Mouse (Mus musculus) kidney, postnatal 14 days (tissue): ENCODE data around the gene Msh2.
"Not testable (repeated sequence)": the region's sequence is repeated elsewhere in the genome, so short reads cannot be mapped to it uniquely, and the experiment has no call there.

Experiments used
- DNase-seq: peaks from one replicate; pipeline ENCODE4 v3.0.0; 2022; ENCODE audit warnings: mixed read lengths

The Msh2 gene

GRCm38 (mm10) chr17:87671890-87672660, at the start of gene Msh2:
Gene Msh2 (plus strand): TSS chr17:87672330.
- DNase-seq: peak; percentile 99

- no peak for DNase-seq
These were observed 46.5 kb upstream of the Msh2 start for GRCm38 (mm10) chr17:87625510-87626086.

GRCm38 (mm10) chr17:87628144-87628543, 44.0 kb upstream of the Msh2 start:
- DNase-seq: no peak

DNA sequence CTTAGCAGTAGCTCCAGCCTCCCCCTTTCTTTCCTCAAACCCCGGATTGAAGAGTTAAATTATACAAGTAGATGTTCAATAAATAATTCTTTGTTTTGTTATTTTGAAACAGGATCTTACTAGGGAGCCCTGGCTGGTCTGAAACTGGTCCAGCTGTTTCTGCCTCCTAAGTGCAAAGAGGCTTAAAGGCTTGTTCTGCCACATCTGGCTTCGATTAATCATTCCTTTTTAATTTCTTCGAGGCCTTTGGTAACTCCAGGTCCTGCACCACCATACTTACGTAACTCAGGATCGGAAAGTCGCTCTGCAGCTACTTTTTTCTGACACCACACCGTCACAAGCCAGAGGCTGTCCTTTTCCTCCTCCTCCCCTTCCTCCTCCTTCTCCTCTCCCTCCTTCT, 43.4 kb upstream of the Msh2 start:
- no peak for DNase-seq

GRCm38 (mm10) chr17:87637056-87637389, 35.1 kb upstream of the Msh2 start:
- DNase-seq: peak; percentile 76

GRCm38 (mm10) chr17:87639242-87639641, 32.9 kb upstream of the Msh2 start:
- DNase-seq: no peak

DNA sequence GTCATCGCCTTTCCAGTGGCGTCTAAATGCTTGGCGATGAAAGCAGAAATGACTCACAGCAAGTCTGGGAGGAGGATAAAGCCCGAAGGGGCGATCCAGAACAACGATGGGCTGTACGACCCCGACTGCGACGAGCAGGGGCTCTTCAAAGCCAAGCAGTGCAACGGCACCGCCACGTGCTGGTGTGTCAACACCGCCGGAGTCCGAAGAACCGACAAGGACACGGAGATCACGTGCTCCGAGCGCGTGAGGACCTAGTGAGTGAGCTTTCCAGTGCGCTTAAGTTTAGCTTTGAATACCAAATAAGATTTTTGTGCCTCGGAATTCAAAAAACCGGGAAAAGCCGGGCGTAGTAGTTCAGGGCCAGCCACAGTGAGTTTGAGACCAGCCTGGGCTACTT, 31.9 kb upstream of the Msh2 start:
- DNase-seq: no peak

GRCm38 (mm10) chr17:87641006-87641405, 31.1 kb upstream of the Msh2 start:
- DNase-seq: no peak

- DNase-seq: peak; percentile 30
These were observed 29.4 kb upstream of the Msh2 start for GRCm38 (mm10) chr17:87642744-87643143.

DNA sequence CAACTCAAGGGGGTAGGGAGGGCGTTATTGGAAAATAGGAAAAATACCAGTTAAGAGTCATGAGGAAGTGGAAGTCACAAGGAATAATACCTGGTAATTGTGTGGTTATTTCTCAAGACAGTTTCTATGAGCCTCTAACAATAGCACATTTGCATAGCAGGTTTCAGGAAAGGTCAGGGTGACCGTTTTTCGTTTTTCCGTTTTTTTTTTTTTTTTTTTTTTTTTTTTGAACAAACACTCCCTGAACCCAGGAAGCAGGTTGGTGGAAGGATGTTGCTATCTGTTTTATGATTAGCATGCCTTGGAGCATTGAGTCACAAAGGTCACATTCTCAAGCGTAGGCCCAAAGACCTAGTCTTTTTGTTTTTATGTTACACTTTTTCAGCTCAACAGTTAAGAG, 16.5 kb upstream of the Msh2 start:
- DNase-seq: not testable (repeated sequence)

DNA sequence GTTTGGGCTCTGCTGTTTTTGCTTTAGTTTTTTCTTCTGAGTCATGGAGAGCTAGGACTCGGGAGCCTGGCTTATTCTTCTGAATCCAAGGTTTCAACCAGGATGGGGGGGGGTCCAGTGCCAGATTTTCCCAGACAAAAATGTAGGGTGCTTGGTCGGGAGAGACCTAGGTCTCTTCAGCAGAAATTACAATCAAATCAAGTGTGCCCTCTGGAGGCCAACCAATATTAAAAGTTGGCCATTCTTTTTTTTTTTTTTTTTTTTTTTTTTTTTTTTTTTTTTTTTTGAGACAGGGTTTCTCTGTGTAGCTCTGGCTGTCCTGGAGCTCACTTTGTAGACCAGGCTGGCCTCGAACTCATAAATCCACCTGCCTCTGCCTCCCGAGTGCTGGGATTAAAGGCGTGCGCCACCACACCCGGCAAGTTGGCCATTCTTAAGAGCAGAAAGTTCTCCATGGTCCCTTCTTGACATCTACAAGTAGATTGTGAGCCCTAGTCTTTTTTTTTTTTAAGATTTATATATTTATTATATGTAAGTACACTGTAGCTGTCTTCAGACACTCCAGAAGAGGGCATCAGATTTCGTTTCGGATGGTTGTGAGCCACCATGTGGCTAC, 10.1 kb upstream of the Msh2 start:
- peak; percentile 17 for DNase-seq

DNA sequence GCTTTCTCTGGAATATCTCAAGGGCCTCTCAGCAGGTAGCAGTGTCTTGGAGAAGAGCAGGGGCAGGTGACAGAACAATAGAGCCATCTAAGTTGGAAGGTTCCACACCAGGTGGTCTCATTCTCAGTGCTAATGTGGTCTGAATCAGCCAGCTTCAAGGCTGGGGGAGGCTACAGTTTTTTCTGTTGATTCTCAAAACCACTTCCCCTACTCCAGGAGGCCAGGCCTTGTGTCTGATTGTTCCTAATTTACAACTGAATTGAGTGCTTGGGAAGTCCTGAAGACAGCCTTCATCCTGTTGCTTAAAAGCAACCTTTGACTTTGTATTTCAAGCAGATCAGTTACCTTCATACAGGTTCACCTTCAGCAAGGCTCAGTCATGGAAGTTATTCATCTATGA, 7.9 kb upstream of the Msh2 start:
- DNase-seq: no peak

GRCm38 (mm10) chr17:87665066-87665822, 6.9 kb upstream of the Msh2 start:
- DNase-seq: peak; percentile 64

GRCm38 (mm10) chr17:87672677-87673286, 652 bp downstream of the Msh2 start:
- DNase-seq: no peak

DNA sequence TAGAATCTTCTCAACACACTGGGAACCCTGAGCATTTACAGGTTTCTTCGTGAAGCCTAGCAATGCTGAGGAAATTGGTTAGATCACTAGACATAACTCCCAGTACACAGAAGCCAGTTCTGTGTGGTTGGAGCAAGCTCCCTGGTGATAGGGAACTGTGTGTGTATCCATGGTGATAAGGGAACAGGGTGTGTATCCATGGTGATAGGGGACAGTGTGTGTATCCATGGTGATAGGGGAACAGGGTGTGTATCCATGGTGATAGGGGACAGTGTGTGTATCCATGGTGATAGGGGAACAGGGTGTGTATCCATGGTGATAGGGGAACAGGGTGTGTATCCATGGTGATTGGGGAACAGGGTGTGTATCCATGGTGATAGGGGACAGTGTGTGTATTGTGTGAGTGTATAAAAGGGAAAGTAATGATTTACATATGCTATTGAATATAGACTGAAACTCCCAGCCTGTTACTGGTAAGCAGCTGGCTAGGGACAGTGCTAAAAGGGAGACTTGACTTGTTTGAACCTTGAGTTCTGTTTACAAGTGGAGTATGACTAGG, 4.9 kb downstream of the Msh2 start:
- DNase-seq: not testable (repeated sequence)

DNA sequence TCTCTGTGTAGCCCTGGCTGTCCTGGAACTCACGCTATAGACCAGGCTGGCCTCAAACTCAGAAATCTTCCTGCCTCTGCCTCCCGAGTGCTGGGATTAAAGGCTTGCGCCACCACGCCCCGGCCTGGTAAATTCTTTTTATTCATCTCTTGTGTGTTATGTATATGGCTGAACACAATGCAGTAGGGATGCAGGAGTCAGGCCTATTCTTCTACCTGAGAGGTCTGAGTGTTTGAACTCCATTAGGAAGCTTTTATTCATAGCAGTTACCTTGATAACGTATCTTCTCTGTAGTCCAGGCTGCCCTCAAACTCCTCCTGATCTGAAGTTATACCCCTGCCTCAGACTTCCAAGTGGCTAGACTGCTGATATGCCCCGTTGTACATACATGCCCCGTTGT, 5.5 kb downstream of the Msh2 start:
- DNase-seq: no peak

GRCm38 (mm10) chr17:87689217-87689616, 17.1 kb downstream of the Msh2 start:
- no peak for DNase-seq

GRCm38 (mm10) chr17:87691958-87692357, 19.8 kb downstream of the Msh2 start:
- DNase-seq: peak; percentile 45

GRCm38 (mm10) chr17:87695874-87696465, 23.8 kb downstream of the Msh2 start:
- no peak for DNase-seq

DNA sequence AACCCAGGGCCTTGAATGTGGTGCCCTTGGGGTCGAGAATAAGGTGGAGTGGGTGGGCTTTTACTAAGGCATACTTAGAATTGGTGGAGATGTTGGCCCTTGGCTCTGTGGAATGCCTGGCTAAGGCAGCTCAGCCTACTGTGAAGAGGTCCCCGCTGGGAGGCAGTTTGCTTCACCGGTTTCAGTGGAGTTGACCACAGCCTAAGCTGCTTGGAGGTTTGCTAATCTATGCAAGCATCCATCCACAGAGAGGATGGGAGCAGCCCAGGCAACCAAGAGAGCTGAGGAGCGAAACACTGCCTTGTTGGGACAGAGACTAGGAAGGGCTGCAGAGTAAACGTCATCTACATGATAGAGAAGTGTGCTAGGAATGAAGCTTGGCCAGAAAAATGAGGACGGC, 24.7 kb downstream of the Msh2 start:
- DNase-seq: no peak

DNA sequence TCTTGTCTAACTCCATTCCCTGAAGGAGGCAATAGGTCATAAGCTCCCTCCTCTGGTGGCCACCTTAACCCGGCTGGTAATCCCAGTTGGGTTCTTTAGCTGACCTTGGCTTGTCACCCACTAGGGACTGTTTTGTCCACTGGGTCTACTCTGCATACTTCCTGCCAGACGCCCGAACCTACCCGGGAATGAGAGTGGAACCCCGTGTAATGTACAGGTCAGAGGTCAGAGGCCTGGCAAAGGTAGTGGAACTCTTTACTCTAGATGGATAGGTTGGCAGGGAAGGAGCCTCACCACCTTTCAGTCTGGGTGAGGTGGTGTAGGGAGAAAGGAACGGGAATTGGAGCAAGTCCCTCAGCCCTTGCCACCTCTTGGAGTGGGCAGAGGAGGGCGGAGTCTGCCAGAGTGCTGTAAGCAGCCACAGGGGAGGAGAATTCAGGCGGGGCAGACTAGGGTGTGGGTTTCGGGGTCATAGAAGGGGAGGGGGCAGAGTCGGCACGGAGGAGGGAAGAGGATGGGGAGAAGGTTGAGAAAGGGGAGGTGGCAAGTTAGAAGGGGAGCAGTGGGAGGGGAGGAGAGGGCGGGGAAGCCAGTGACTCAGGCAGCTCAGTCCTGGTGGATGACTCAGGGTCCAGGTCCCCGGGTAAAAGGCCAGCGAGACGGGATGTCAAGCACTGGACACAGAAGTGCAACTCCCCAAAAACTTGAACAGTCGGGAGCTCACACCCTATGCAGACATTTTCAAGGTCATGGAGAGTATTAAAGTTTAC, 27.1 kb downstream of the Msh2 start:
- DNase-seq: no peak

DNA sequence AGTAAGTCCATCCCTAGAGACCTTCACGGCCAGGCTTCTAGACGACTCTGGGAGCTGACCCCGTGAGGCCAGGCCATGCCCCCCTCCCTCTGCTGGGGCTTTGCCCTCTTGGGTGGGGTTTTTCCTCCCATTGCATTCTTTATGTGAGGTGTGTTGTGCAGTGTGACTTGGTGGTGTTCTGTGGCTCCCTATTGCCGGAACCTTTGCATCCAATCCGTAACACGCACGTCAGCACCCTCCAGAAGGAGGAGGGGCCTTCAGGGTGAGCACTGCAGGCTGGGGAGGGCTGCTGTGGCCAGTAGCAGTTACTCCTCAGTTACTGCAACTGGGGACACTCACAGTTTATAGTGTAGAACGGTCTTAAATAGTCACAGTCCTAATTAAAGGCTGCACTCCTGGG, 28.0 kb downstream of the Msh2 start:
- no peak for DNase-seq
